In the genomic region with DNA sequence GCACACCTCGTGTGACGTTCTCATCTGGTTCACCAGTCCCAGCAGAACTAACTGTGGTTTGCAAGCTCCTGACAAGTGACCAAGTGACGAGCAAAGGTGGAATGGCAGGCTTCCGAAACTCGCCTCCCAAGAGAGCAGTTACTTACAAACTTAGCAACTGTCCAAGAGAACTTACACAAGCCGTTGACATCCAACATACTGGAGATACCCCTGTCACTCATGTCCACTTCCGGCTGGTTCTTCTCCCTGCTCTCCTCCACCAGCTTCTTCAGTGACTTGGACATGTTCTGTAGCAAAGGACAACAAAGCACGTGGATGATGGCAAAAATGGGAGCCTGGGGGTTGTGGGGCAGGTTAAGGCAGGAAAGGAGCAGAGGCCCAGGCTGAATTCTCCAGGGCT, we compare ENCODE assay signal across 8 mouse cellular contexts. TPM values are rescaled to one million over a fixed set of nuclear protein-coding genes. Genes with fewer than 3 reads are reported as not detected.
DNase-seq lines count a peak whose midpoint lies in the region; ATAC-seq and TF ChIP-seq lines count a peak whose summit lies in the region.

No protein-coding gene starts in this region.

- peak overlapping the region; percentile 67 for H3K9ac ChIP-seq in liver, embryonic 11.5 days (ENCODE audit: low read depth, low read length)

- DNase-seq in heart, embryonic 10.5 days (ENCODE audit: low spot score), result no peak
- DNase-seq in heart, adult 9 months (ENCODE audit: low spot score in 2 of 2), result no peak
- peak; percentile 35 for DNase-seq in liver, embryonic 11.5 days (ENCODE audit: low spot score)
- DNase-seq in retina, embryonic 14.5 days (ENCODE audit: low spot score), result peak; percentile 3
- no peak for DNase-seq in T-cell, adult 2 months (ENCODE audit: low spot score)
- no peak for DNase-seq in embryo, embryonic 10.5 days (ENCODE audit: low spot score)

- H3K9me3 ChIP-seq in heart, embryonic 10.5 days, result no peaks in the 10 kb centered on the region
- no peaks in the 10 kb centered on the region for H3K9me3 ChIP-seq in E14TG2a.4 (ENCODE audit: low read length)
- H3K9me3 ChIP-seq in liver, embryonic 11.5 days (ENCODE audit: control insufficient read depth, low read length), result no peaks in the 10 kb centered on the region

- H3K27ac ChIP-seq in heart, embryonic 10.5 days, result peak overlapping the region; percentile 92
- peak overlapping the region; percentile 6 for H3K27ac ChIP-seq in liver, embryonic 11.5 days (ENCODE audit: low read depth, low read length)

- no peak for TF ChIP-seq CTCF in E14TG2a.4 (conservative IDR thresholded peaks at IDR 0.05; ENCODE audit: low read length)

- no peaks in the 10 kb centered on the region for H3K27me3 ChIP-seq in heart, embryonic 10.5 days (ENCODE audit: insufficient read depth, poor library complexity, severe bottlenecking)
- no peaks in the 10 kb centered on the region for H3K27me3 ChIP-seq in E14TG2a.4 (ENCODE audit: insufficient read depth, low read length)
- H3K27me3 ChIP-seq in liver, embryonic 11.5 days (replicated peaks; ENCODE audit: control insufficient read depth, insufficient read depth, low read length), result no peaks in the 10 kb centered on the region

- H3K4me3 ChIP-seq in heart, embryonic 10.5 days, result peak overlapping the region; percentile 71
- H3K4me3 ChIP-seq in E14TG2a.4 (replicated peaks; ENCODE audit: low read length), result peak overlapping the region; percentile 85
- peak overlapping the region; percentile 62 for H3K4me3 ChIP-seq in liver, embryonic 11.5 days (ENCODE audit: low read depth, low read length)

- peaks cover 23% of the 10 kb centered on the region; the same call in 1 of the 2 replicates for H3K4me1 ChIP-seq in heart, embryonic 10.5 days
- H3K4me1 ChIP-seq in E14TG2a.4 (replicated peaks; ENCODE audit: low read depth, low read length), result peaks cover 20% of the 10 kb centered on the region
- peaks cover 15% of the 10 kb centered on the region; the same call in 1 of the 2 replicates for H3K4me1 ChIP-seq in liver, embryonic 11.5 days (replicated peaks; ENCODE audit: control insufficient read depth, insufficient read depth, low read length)

- no peaks in the 10 kb centered on the region for H3K36me3 ChIP-seq in heart, embryonic 10.5 days
- peaks cover 34% of the 10 kb centered on the region for H3K36me3 ChIP-seq in E14TG2a.4 (ENCODE audit: insufficient read depth, low read length)
- no peaks in the 10 kb centered on the region for H3K36me3 ChIP-seq in liver, embryonic 11.5 days (ENCODE audit: control insufficient read depth, insufficient read depth, low read length)

- 28% methylated on average over 8 of the region's 8 CpGs for WGBS in heart, embryonic 10.5 days
- 32% methylated on average over 8 of the region's 8 CpGs for WGBS in liver, embryonic 11.5 days

- peak; percentile 9; the same call in 1 of the 2 replicates for ATAC-seq in erythroid progenitor cell, adult 5-6 weeks (replicated peaks; ENCODE audit: low FRiP score, poor library complexity, severe bottlenecking)
- peak; percentile 26 for ATAC-seq in liver, embryonic 11.5 days (replicated peaks; ENCODE audit: low FRiP score)

- H3K4me2 ChIP-seq in liver, embryonic 11.5 days, result peak overlapping the region; percentile 80

RNA-seq across cellular contexts. Expression of a gene that starts 0.5 kb away (rescaled TPM):
- polyA plus RNA-seq in heart, embryonic 10.5 days (2016; fragmentation: Nextera tagmentation; extraction: Ambion mirVana), result 130 and 133 TPM in 2 replicates
- 22.2 and 30.3 TPM in 2 replicates for total RNA-seq in erythroid progenitor cell, adult 5-6 weeks (2015; ENCODE audit: low replicate concordance)
- 16.3 and 27.5 TPM in 2 replicates for total RNA-seq in erythroid progenitor cell, adult 5-6 weeks (2017; ENCODE audit: low replicate concordance)
- 135 and 140 TPM in 2 replicates for polyA plus RNA-seq in liver, embryonic 11.5 days (2014; fragmentation: Nextera tagmentation; extraction: Ambion mirVana)

Comparison
In these comparisons a context has a peak if more than half of its experiments do, and no peak if none do; other contexts are left out.
1. DNase-seq: peak in liver, embryonic 11.5 days (single experiment) and retina, embryonic 14.5 days (single experiment); none in heart, embryonic 10.5 days (single experiment), heart, adult 9 months (0 of 2), T-cell, adult 2 months (single experiment) and embryo, embryonic 10.5 days (single experiment).
2. Peak in every context shown above with its lines, with median percentiles within 50 percentile points of each other: H3K4me3 ChIP-seq.